In the genomic region with DNA sequence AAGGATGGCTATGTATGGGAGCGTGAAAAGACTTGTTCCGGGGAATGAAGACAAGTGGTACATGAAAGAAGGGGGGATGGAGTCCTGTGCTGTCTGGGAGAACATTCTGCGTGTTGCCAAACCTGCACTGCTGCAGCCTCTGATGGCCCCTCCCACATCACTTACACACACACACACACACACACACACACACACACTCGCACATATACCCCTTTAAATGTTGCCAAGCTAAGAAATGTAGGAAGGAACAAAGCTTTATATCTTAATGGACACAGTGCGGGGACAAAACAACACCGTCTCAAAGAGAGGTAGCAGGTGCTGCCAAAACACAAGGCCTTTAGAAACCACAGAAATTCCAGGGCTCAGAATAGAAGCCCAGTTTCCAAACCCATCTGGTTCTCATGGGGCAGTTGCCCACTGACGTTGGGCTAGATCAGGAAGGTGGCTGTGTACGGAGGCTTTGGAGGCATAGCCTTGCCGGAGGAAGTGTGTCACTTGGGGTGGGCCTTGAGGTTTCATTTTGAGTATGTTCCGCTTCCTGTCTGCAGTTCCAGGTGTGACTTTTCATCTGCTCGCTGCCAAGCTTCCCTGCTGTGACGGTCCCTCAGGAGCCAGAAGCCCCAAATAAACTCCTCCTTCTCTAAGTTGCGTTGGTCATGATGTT, we compare ENCODE assay signal across 10 mouse cellular contexts. TPM values are rescaled to one million over a fixed set of nuclear protein-coding genes. Genes with fewer than 3 reads are reported as not detected.
DNase-seq lines count a peak whose midpoint lies in the region; ATAC-seq and TF ChIP-seq lines count a peak whose summit lies in the region.
"Had no signal": no experiment of that assay in that cellular context is flagged by ENCODE, and none has a peak within 500 bp of the region (broad histone marks: within the 10 kb centered on the region; RNA-seq: fewer than 3 reads in every experiment).

No protein-coding gene starts in this region.

- H3K9ac ChIP-seq in kidney, embryonic 14.5 days (ENCODE audit: low read depth, low read length), result no peak overlapping the region
- no peak overlapping the region for H3K9ac ChIP-seq in embryonic facial prominence, embryonic 14.5 days (ENCODE audit: low read depth, low read length)
- no peak overlapping the region for H3K9ac ChIP-seq in midbrain, embryonic 14.5 days (replicated peaks; ENCODE audit: low read length)
- no peak overlapping the region for H3K9ac ChIP-seq in stomach, postnatal 0 days (ENCODE audit: low read length)

- no peak overlapping the region for H3K27ac ChIP-seq in kidney, embryonic 14.5 days (ENCODE audit: low read depth, low read length)
- H3K27ac ChIP-seq in embryonic facial prominence, embryonic 14.5 days (replicated peaks; ENCODE audit: low read depth, low read length), result no peak overlapping the region; the same call in 1 of the 2 replicates
- H3K27ac ChIP-seq in midbrain, embryonic 14.5 days (replicated peaks; ENCODE audit: low read depth, low read length), result peak overlapping the region; percentile 56
- H3K27ac ChIP-seq in stomach, postnatal 0 days (replicated peaks), result no peak overlapping the region
- H3K27ac ChIP-seq: layer of hippocampus, adult 2 months had no signal

- no peaks in the 10 kb centered on the region for H3K27me3 ChIP-seq in kidney, embryonic 14.5 days (ENCODE audit: control insufficient read depth, insufficient read depth, low read length)
- H3K27me3 ChIP-seq in embryonic facial prominence, embryonic 14.5 days (replicated peaks; ENCODE audit: control insufficient read depth, insufficient read depth, low read length), result no peaks in the 10 kb centered on the region
- no peaks in the 10 kb centered on the region for H3K27me3 ChIP-seq in midbrain, embryonic 14.5 days (ENCODE audit: control insufficient read depth, insufficient read depth, low read length)
- no peaks in the 10 kb centered on the region for H3K27me3 ChIP-seq in stomach, postnatal 0 days (ENCODE audit: control insufficient read depth, insufficient read depth, low read length)

- 79% methylated on average over 13 of the region's 13 CpGs for WGBS in kidney, embryonic 14.5 days
- WGBS in embryonic facial prominence, embryonic 14.5 days, result 65% methylated on average over 13 of the region's 13 CpGs
- 83% methylated on average over 13 of the region's 13 CpGs for WGBS in midbrain, embryonic 14.5 days
- 59% methylated on average over 13 of the region's 13 CpGs for WGBS in stomach, postnatal 0 days

- no peak for TF ChIP-seq EP300 in stomach, postnatal 0 days (optimal IDR thresholded peaks at IDR 0.05)

- H3K9me3 ChIP-seq in kidney, embryonic 14.5 days (ENCODE audit: control insufficient read depth, low read length), result no peaks in the 10 kb centered on the region
- H3K9me3 ChIP-seq in embryonic facial prominence, embryonic 14.5 days (ENCODE audit: control insufficient read depth, low read length), result no peaks in the 10 kb centered on the region
- no peaks in the 10 kb centered on the region for H3K9me3 ChIP-seq in midbrain, embryonic 14.5 days (ENCODE audit: control insufficient read depth, low read length)
- H3K9me3 ChIP-seq in stomach, postnatal 0 days (ENCODE audit: control insufficient read depth, low read length), result no peaks in the 10 kb centered on the region

- H3K4me3 ChIP-seq in kidney, embryonic 14.5 days (ENCODE audit: low read length), result no peak overlapping the region
- no peak overlapping the region for H3K4me3 ChIP-seq in embryonic facial prominence, embryonic 14.5 days (ENCODE audit: low read depth, low read length)
- H3K4me3 ChIP-seq in midbrain, embryonic 14.5 days (replicated peaks; ENCODE audit: low read depth, low read length), result no peak overlapping the region
- no peak overlapping the region for H3K4me3 ChIP-seq in stomach, postnatal 0 days (ENCODE audit: low read depth, low read length)
- H3K4me3 ChIP-seq: layer of hippocampus, adult 2 months had no signal

- H3K36me3 ChIP-seq in kidney, embryonic 14.5 days (ENCODE audit: control insufficient read depth, insufficient read depth, low read length), result no peaks in the 10 kb centered on the region
- H3K36me3 ChIP-seq in embryonic facial prominence, embryonic 14.5 days (ENCODE audit: control insufficient read depth, insufficient read depth, low read length), result no peaks in the 10 kb centered on the region
- 0 out of 2 replicates have a peak, but pooled peaks cover 3% of the 10 kb centered on the region for H3K36me3 ChIP-seq in midbrain, embryonic 14.5 days (ENCODE audit: control insufficient read depth, insufficient read depth, low read length)
- H3K36me3 ChIP-seq in stomach, postnatal 0 days (ENCODE audit: control insufficient read depth, insufficient read depth, low read length), result no peaks in the 10 kb centered on the region

- TF ChIP-seq CTCF in stomach, postnatal 0 days (IDR thresholded peaks at IDR 0.05; ENCODE audit: low read depth), result no peak

- no peak for ATAC-seq in kidney, embryonic 14.5 days (ENCODE audit: low FRiP score, low TSS enrichment)
- peak; percentile 6; the same call in 1 of the 2 replicates for ATAC-seq in embryonic facial prominence, embryonic 14.5 days (ENCODE audit: low read depth)
- no peak for ATAC-seq in midbrain, embryonic 14.5 days (ENCODE audit: low FRiP score, low TSS enrichment)
- ATAC-seq in stomach, postnatal 0 days (ENCODE audit: low FRiP score, low TSS enrichment), result no peak

- H3K4me1 ChIP-seq in kidney, embryonic 14.5 days (ENCODE audit: control insufficient read depth, insufficient read depth, low read length), result peaks cover 13% of the 10 kb centered on the region; the same call in 1 of the 2 replicates
- H3K4me1 ChIP-seq in embryonic facial prominence, embryonic 14.5 days (ENCODE audit: control insufficient read depth, insufficient read depth, low read length), result peaks cover 25% of the 10 kb centered on the region
- H3K4me1 ChIP-seq in midbrain, embryonic 14.5 days (ENCODE audit: control insufficient read depth, insufficient read depth, low read length), result peaks cover 23% of the 10 kb centered on the region
- H3K4me1 ChIP-seq in stomach, postnatal 0 days (replicated peaks; ENCODE audit: control insufficient read depth, insufficient read depth), result no peaks in the 10 kb centered on the region

- no peak overlapping the region for H3K4me2 ChIP-seq in kidney, embryonic 14.5 days (replicated peaks; ENCODE audit: low read depth, low read length)
- no peak overlapping the region for H3K4me2 ChIP-seq in embryonic facial prominence, embryonic 14.5 days (ENCODE audit: low read depth, low read length)
- no peak overlapping the region for H3K4me2 ChIP-seq in midbrain, embryonic 14.5 days (ENCODE audit: low read length)
- H3K4me2 ChIP-seq in stomach, postnatal 0 days (replicated peaks; ENCODE audit: low read depth), result no peak overlapping the region

- DNase-seq in kidney, postnatal 4 days, result peak; percentile 13 to 15
- DNase-seq in embryonic facial prominence, embryonic 14.5 days (ENCODE audit: low spot score), result peak; percentile 11
- DNase-seq in midbrain, embryonic 14.5 days, result no peak
- peak; percentile 76 for DNase-seq in thymus, postnatal 0 days (ENCODE audit: low spot score)
- DNase-seq in adrenal gland, adult (ENCODE audit: inconsistent age in 2 of 2, low spot score in 1 of 2), result no peak
- no peak for DNase-seq in stomach, postnatal 0 days (ENCODE audit: low spot score)
- DNase-seq in kidney, adult 8-10 months, result no peak
- DNase-seq: right cerebral cortex, postnatal 25 days had no signal

RNA-seq across cellular contexts. Expression of a gene that starts 28.5 kb away (rescaled TPM):
- 1.4 and 2.3 TPM in 2 replicates for polyA plus RNA-seq in kidney, embryonic 14.5 days (2014; fragmentation: Nextera tagmentation; extraction: Ambion mirVana)
- 1.5 and 1.7 TPM in 2 replicates for polyA plus RNA-seq in embryonic facial prominence, embryonic 14.5 days (2014; fragmentation: Nextera tagmentation; extraction: Ambion mirVana)
- 22.9 and 26.2 TPM in 2 replicates for polyA plus RNA-seq in midbrain, embryonic 14.5 days (2014; fragmentation: Nextera tagmentation; extraction: Ambion mirVana)
- polyA plus RNA-seq in thymus, postnatal 0 days (2015; fragmentation: Nextera tagmentation; extraction: Ambion mirVana), result 0.21 and 0.25 TPM in 2 replicates
- 0.19 and 0.25 TPM in 2 replicates for polyA plus RNA-seq in stomach, postnatal 0 days (2015; fragmentation: Nextera tagmentation; extraction: Ambion mirVana)

RNA-seq across cellular contexts. Expression of a gene that starts 41.3 kb away (rescaled TPM):
- 0.53 and 0.86 TPM in 2 replicates for polyA plus RNA-seq in kidney, embryonic 14.5 days (2014; fragmentation: Nextera tagmentation; extraction: Ambion mirVana)
- 0.90 TPM in 1 of 2 replicates, not detected in the other for polyA plus RNA-seq in embryonic facial prominence, embryonic 14.5 days (2014; fragmentation: Nextera tagmentation; extraction: Ambion mirVana)
- 0.30 and 0.45 TPM in 2 replicates for polyA plus RNA-seq in midbrain, embryonic 14.5 days (2014; fragmentation: Nextera tagmentation; extraction: Ambion mirVana)
- 0.41 and 0.46 TPM in 2 replicates for polyA plus RNA-seq in thymus, postnatal 0 days (2015; fragmentation: Nextera tagmentation; extraction: Ambion mirVana)
- 0.15 and 0.35 TPM in 2 replicates for polyA plus RNA-seq in stomach, postnatal 0 days (2015; fragmentation: Nextera tagmentation; extraction: Ambion mirVana)

RNA-seq across cellular contexts. Expression of a gene that starts 41.7 kb away (rescaled TPM):
- polyA plus RNA-seq in kidney, embryonic 14.5 days (2014; fragmentation: Nextera tagmentation; extraction: Ambion mirVana), result 48.9 and 51.5 TPM in 2 replicates
- 22.1 and 30.3 TPM in 2 replicates for polyA plus RNA-seq in embryonic facial prominence, embryonic 14.5 days (2014; fragmentation: Nextera tagmentation; extraction: Ambion mirVana)
- polyA plus RNA-seq in midbrain, embryonic 14.5 days (2014; fragmentation: Nextera tagmentation; extraction: Ambion mirVana), result 20.9 and 24.5 TPM in 2 replicates
- polyA plus RNA-seq in thymus, postnatal 0 days (2015; fragmentation: Nextera tagmentation; extraction: Ambion mirVana), result 41.9 and 43.8 TPM in 2 replicates
- polyA plus RNA-seq in stomach, postnatal 0 days (2015; fragmentation: Nextera tagmentation; extraction: Ambion mirVana), result 30.7 and 31.6 TPM in 2 replicates

RNA-seq across cellular contexts. Expression of a gene that starts 48.6 kb away (rescaled TPM):
- polyA plus RNA-seq in kidney, embryonic 14.5 days (2014; fragmentation: Nextera tagmentation; extraction: Ambion mirVana), result 8.7 and 9.2 TPM in 2 replicates
- polyA plus RNA-seq in embryonic facial prominence, embryonic 14.5 days (2014; fragmentation: Nextera tagmentation; extraction: Ambion mirVana), result 5.5 and 5.7 TPM in 2 replicates
- 19.3 and 20.6 TPM in 2 replicates for polyA plus RNA-seq in midbrain, embryonic 14.5 days (2014; fragmentation: Nextera tagmentation; extraction: Ambion mirVana)
- 17.3 and 22.1 TPM in 2 replicates for polyA plus RNA-seq in thymus, postnatal 0 days (2015; fragmentation: Nextera tagmentation; extraction: Ambion mirVana)
- polyA plus RNA-seq in stomach, postnatal 0 days (2015; fragmentation: Nextera tagmentation; extraction: Ambion mirVana), result 1.4 and 2.2 TPM in 2 replicates

Comparison
In these comparisons a context has a peak if more than half of its experiments do, and no peak if none do; other contexts are left out.
1. DNase-seq: peak in kidney, postnatal 4 days (2 of 2), embryonic facial prominence, embryonic 14.5 days (single experiment) and thymus, postnatal 0 days (single experiment); none in midbrain, embryonic 14.5 days (single experiment), adrenal gland, adult (0 of 2), stomach, postnatal 0 days (single experiment) and kidney, adult 8-10 months (0 of 2).